ENCODE assay signal across 14 mouse cellular contexts in genomic region chr7:133177179-133177575, GRCm38 (mm10). TPM values are rescaled to one million over a fixed set of nuclear protein-coding genes. Genes with fewer than 3 reads are reported as not detected.
A peak's percentile ranks its signal among the peaks of the same experiment; 100 is the strongest.
DNase-seq lines count a peak whose midpoint lies in the region; ATAC-seq and TF ChIP-seq lines count a peak whose summit lies in the region.
"Had no signal": no experiment of that assay in that cellular context is flagged by ENCODE, and none has a peak within 500 bp of the region (broad histone marks: within the 10 kb centered on the region; RNA-seq: fewer than 3 reads in every experiment).

No protein-coding gene starts in this region.

- H3ac ChIP-seq in myocyte (ENCODE audit: control insufficient read depth, insufficient read length), result no peak overlapping the region

- no peaks in the 10 kb centered on the region for H3K36me3 ChIP-seq in embryonic facial prominence, embryonic 13.5 days
- no peaks in the 10 kb centered on the region for H3K36me3 ChIP-seq in embryonic facial prominence, embryonic 10.5 days (replicated peaks)
- H3K36me3 ChIP-seq in intestine, embryonic 16.5 days (ENCODE audit: control insufficient read depth, insufficient read depth, low read length), result no peaks in the 10 kb centered on the region
- no peaks in the 10 kb centered on the region for H3K36me3 ChIP-seq in intestine, postnatal 0 days (ENCODE audit: control insufficient read depth, insufficient read depth)
- H3K36me3 ChIP-seq in myocyte (ENCODE audit: control insufficient read depth, insufficient read depth), result no peaks in the 10 kb centered on the region
- H3K36me3 ChIP-seq in hindbrain, postnatal 0 days (ENCODE audit: insufficient read depth, low read length), result no peaks in the 10 kb centered on the region
- H3K36me3 ChIP-seq: embryonic facial prominence, embryonic 12.5 days; hindbrain, embryonic 13.5 days had no signal

- H3K4me1 ChIP-seq in embryonic facial prominence, embryonic 13.5 days, result peaks cover 15% of the 10 kb centered on the region
- H3K4me1 ChIP-seq in embryonic facial prominence, embryonic 10.5 days, result 0 out of 2 replicates have a peak, but pooled peaks cover 7% of the 10 kb centered on the region
- H3K4me1 ChIP-seq in intestine, embryonic 16.5 days (ENCODE audit: control insufficient read depth, insufficient read depth, low read length), result no peaks in the 10 kb centered on the region
- H3K4me1 ChIP-seq in intestine, postnatal 0 days (replicated peaks; ENCODE audit: control insufficient read depth, insufficient read depth, low read length), result no peaks in the 10 kb centered on the region
- no peaks in the 10 kb centered on the region for H3K4me1 ChIP-seq in hindbrain, postnatal 0 days (ENCODE audit: insufficient read depth, low read length)
- H3K4me1 ChIP-seq: forebrain, embryonic 13.5 days had no signal

- no peaks in the 10 kb centered on the region for H3K27me3 ChIP-seq in embryonic facial prominence, embryonic 13.5 days
- no peaks in the 10 kb centered on the region for H3K27me3 ChIP-seq in embryonic facial prominence, embryonic 10.5 days (replicated peaks; ENCODE audit: low read depth, poor library complexity, severe bottlenecking)
- no peaks in the 10 kb centered on the region for H3K27me3 ChIP-seq in intestine, embryonic 16.5 days (replicated peaks; ENCODE audit: control insufficient read depth, insufficient read depth, low read length)
- H3K27me3 ChIP-seq in intestine, postnatal 0 days (replicated peaks; ENCODE audit: control insufficient read depth, insufficient read depth, low read length), result no peaks in the 10 kb centered on the region
- H3K27me3 ChIP-seq in myocyte (ENCODE audit: control insufficient read depth, insufficient read depth, insufficient read length), result no peaks in the 10 kb centered on the region
- no peaks in the 10 kb centered on the region for H3K27me3 ChIP-seq in hindbrain, postnatal 0 days (ENCODE audit: insufficient read depth, low read length)
- H3K27me3 ChIP-seq: embryonic facial prominence, embryonic 12.5 days; forebrain, embryonic 13.5 days; hindbrain, embryonic 13.5 days had no signal

- no peak for TF ChIP-seq CTCF in intestine, postnatal 0 days (IDR thresholded peaks at IDR 0.05; ENCODE audit: low read depth)
- no peak for TF ChIP-seq CTCF in hindbrain, postnatal 0 days (IDR thresholded peaks at IDR 0.05; ENCODE audit: low read depth)

- no peaks in the 10 kb centered on the region for H3K79me2 ChIP-seq in myocyte (ENCODE audit: control insufficient read depth, insufficient read depth)

- peak overlapping the region; percentile 71; the same call in 1 of the 2 replicates for H3K27ac ChIP-seq in embryonic facial prominence, embryonic 13.5 days
- no peak overlapping the region for H3K27ac ChIP-seq in embryonic facial prominence, embryonic 10.5 days (replicated peaks)
- H3K27ac ChIP-seq in intestine, embryonic 16.5 days (ENCODE audit: low read length), result peak overlapping the region; percentile 49; the same call in 1 of the 2 replicates
- no peak overlapping the region for H3K27ac ChIP-seq in intestine, postnatal 0 days (ENCODE audit: low read depth, low read length)
- no peak overlapping the region; the same call in 1 of the 2 replicates for H3K27ac ChIP-seq in hindbrain, postnatal 0 days
- H3K27ac ChIP-seq: embryonic facial prominence, embryonic 12.5 days; forebrain, embryonic 13.5 days; hindbrain, embryonic 13.5 days had no signal

- no peak overlapping the region for H3K4me3 ChIP-seq in embryonic facial prominence, embryonic 13.5 days
- no peak overlapping the region for H3K4me3 ChIP-seq in embryonic facial prominence, embryonic 10.5 days
- H3K4me3 ChIP-seq in intestine, embryonic 16.5 days (ENCODE audit: low read length), result no peak overlapping the region
- no peak overlapping the region for H3K4me3 ChIP-seq in intestine, postnatal 0 days (ENCODE audit: low read depth, low read length)
- H3K4me3 ChIP-seq in myocyte, result no peak overlapping the region
- H3K4me3 ChIP-seq in hindbrain, postnatal 0 days (ENCODE audit: low read length), result no peak overlapping the region
- H3K4me3 ChIP-seq: embryonic facial prominence, embryonic 12.5 days; forebrain, embryonic 13.5 days; hindbrain, embryonic 13.5 days had no signal

- H3K9ac ChIP-seq in embryonic facial prominence, embryonic 13.5 days, result no peak overlapping the region
- H3K9ac ChIP-seq in intestine, embryonic 16.5 days (ENCODE audit: low read depth, low read length), result no peak overlapping the region
- H3K9ac ChIP-seq in intestine, postnatal 0 days (ENCODE audit: low read depth, low read length), result no peak overlapping the region
- no peak overlapping the region for H3K9ac ChIP-seq in hindbrain, postnatal 0 days (replicated peaks; ENCODE audit: low read length)
- H3K9ac ChIP-seq: embryonic facial prominence, embryonic 12.5 days; forebrain, embryonic 13.5 days; hindbrain, embryonic 13.5 days had no signal

- no peak for TF ChIP-seq POLR2A in myocyte (IDR thresholded peaks at IDR 0.05; ENCODE audit: insufficient read length, low read depth)

- ATAC-seq in embryonic facial prominence, embryonic 13.5 days (ENCODE audit: insufficient number of reproducible peaks, insufficient read depth, low FRiP score, low TSS enrichment, low read depth), result no peak
- peak; percentile 26; the same call in 1 of the 2 replicates for ATAC-seq in intestine, embryonic 16.5 days
- ATAC-seq in intestine, postnatal 0 days, result no peak
- ATAC-seq in hindbrain, postnatal 0 days, result no peak
- ATAC-seq: forebrain, embryonic 13.5 days had no signal

- WGBS in embryonic facial prominence, embryonic 13.5 days, result 70% methylated on average over 4 of the region's 4 CpGs
- 85% methylated on average over 4 of the region's 4 CpGs for WGBS in embryonic facial prominence, embryonic 10.5 days
- WGBS in intestine, embryonic 16.5 days, result 63% methylated on average over 4 of the region's 4 CpGs
- WGBS in intestine, postnatal 0 days, result 68% methylated on average over 4 of the region's 4 CpGs
- WGBS in hindbrain, postnatal 0 days, result 52% methylated on average over 4 of the region's 4 CpGs

- H3K4me2 ChIP-seq in embryonic facial prominence, embryonic 13.5 days, result no peak overlapping the region
- no peak overlapping the region for H3K4me2 ChIP-seq in intestine, embryonic 16.5 days (ENCODE audit: low read depth, low read length)
- H3K4me2 ChIP-seq in intestine, postnatal 0 days (replicated peaks; ENCODE audit: low read depth), result no peak overlapping the region
- H3K4me2 ChIP-seq in myocyte (ENCODE audit: low read depth), result peak overlapping the region; percentile 10
- H3K4me2 ChIP-seq in hindbrain, postnatal 0 days (ENCODE audit: low read depth, low read length), result no peak overlapping the region
- H3K4me2 ChIP-seq: embryonic facial prominence, embryonic 12.5 days; forebrain, embryonic 13.5 days; hindbrain, embryonic 13.5 days had no signal

- no peaks in the 10 kb centered on the region for H3K9me3 ChIP-seq in embryonic facial prominence, embryonic 13.5 days
- no peaks in the 10 kb centered on the region for H3K9me3 ChIP-seq in embryonic facial prominence, embryonic 10.5 days
- no peaks in the 10 kb centered on the region for H3K9me3 ChIP-seq in intestine, embryonic 16.5 days (ENCODE audit: control insufficient read depth, low read length)
- H3K9me3 ChIP-seq in intestine, postnatal 0 days (ENCODE audit: control insufficient read depth), result no peaks in the 10 kb centered on the region
- H3K9me3 ChIP-seq in hindbrain, postnatal 0 days (ENCODE audit: low read length), result no peaks in the 10 kb centered on the region
- H3K9me3 ChIP-seq: embryonic facial prominence, embryonic 12.5 days; forebrain, embryonic 13.5 days had no signal

- no peak for DNase-seq in embryonic facial prominence, embryonic 10.5 days (ENCODE audit: low spot score)
- peak; percentile 5 for DNase-seq in lung, postnatal 14 days
- DNase-seq in lung, postnatal 10 days, result no peak
- DNase-seq in hindbrain, postnatal 0 days (ENCODE audit: low spot score), result no peak
- DNase-seq: layer of hippocampus, postnatal 36 days; right cerebral cortex, postnatal 25 days; thymus, postnatal 14 days had no signal

TF ChIP-seq in myocyte, 11 proteins besides CTCF, POLR2A, EP300 and RAD21:
- no peak for TF ChIP-seq TCF3 (IDR thresholded peaks at IDR 0.05; ENCODE audit: insufficient read length, low read depth)
- TF ChIP-seq TCF12 (IDR thresholded peaks at IDR 0.05; ENCODE audit: insufficient read depth, poor library complexity, severe bottlenecking), result no peak
- TF ChIP-seq MYOD1 (IDR thresholded peaks at IDR 0.05; ENCODE audit: control insufficient read depth in 1 of 3, insufficient read length in 2 of 3, low read depth in 2 of 3), result no peak
- TF ChIP-seq CEBPB (IDR thresholded peaks at IDR 0.05; ENCODE audit: insufficient read depth, poor library complexity, severe bottlenecking), result no peak
- no peak for TF ChIP-seq MYOG (IDR thresholded peaks at IDR 0.05; ENCODE audit: control insufficient read depth in 1 of 3, insufficient read depth in 1 of 3, insufficient read length in 2 of 3, low read depth in 2 of 3)
- TF ChIP-seq E2F4 (IDR thresholded peaks at IDR 0.05; ENCODE audit: insufficient read depth), result no peak
- TF ChIP-seq MAX (IDR thresholded peaks at IDR 0.05; ENCODE audit: low read depth), result no peak
- TF ChIP-seq USF1 (IDR thresholded peaks at IDR 0.05; ENCODE audit: low read depth), result no peak
- TF ChIP-seq POLR2AphosphoS2 (IDR thresholded peaks at IDR 0.05; ENCODE audit: insufficient read length, low read depth), result no peak

RNA-seq across cellular contexts. Expression of gene Ctbp2, which starts 53.0 kb away (rescaled TPM):
- 93.4 and 107 TPM in 2 replicates for polyA plus RNA-seq in embryonic facial prominence, embryonic 13.5 days (2015; fragmentation: Nextera tagmentation; extraction: Ambion mirVana)
- 117 and 121 TPM in 2 replicates for polyA plus RNA-seq in embryonic facial prominence, embryonic 10.5 days (2016; fragmentation: Nextera tagmentation; extraction: Ambion mirVana)
- polyA plus RNA-seq in intestine, embryonic 16.5 days (2015; fragmentation: Nextera tagmentation; extraction: Ambion mirVana), result 78.3 and 80.2 TPM in 2 replicates
- polyA plus RNA-seq in intestine, postnatal 0 days (2015; fragmentation: Nextera tagmentation; extraction: Ambion mirVana), result 42.2 and 42.6 TPM in 2 replicates
- polyA plus RNA-seq in myocyte (2012; fragmentation: generic; extraction: Trizol), result 22.4 TPM
- total RNA-seq in hindbrain, postnatal 0 days (2014; rRNA removed), result 89.0 and 105 TPM in 2 replicates
- polyA plus RNA-seq in hindbrain, postnatal 0 days (2015; fragmentation: Nextera tagmentation; extraction: Ambion mirVana), result 39.6 and 40.6 TPM in 2 replicates

RNA-seq across cellular contexts. Expression of gene Fgfr2, which starts 54.0 kb away (rescaled TPM):
- 174 and 195 TPM in 2 replicates for polyA plus RNA-seq in embryonic facial prominence, embryonic 13.5 days (2015; fragmentation: Nextera tagmentation; extraction: Ambion mirVana)
- 74.3 and 77.5 TPM in 2 replicates for polyA plus RNA-seq in embryonic facial prominence, embryonic 10.5 days (2016; fragmentation: Nextera tagmentation; extraction: Ambion mirVana)
- polyA plus RNA-seq in intestine, embryonic 16.5 days (2015; fragmentation: Nextera tagmentation; extraction: Ambion mirVana), result 47.3 and 47.6 TPM in 2 replicates
- 29.5 and 29.8 TPM in 2 replicates for polyA plus RNA-seq in intestine, postnatal 0 days (2015; fragmentation: Nextera tagmentation; extraction: Ambion mirVana)
- polyA plus RNA-seq in myocyte (2012; fragmentation: generic; extraction: Trizol), result 0.17 TPM
- 33.2 and 49.0 TPM in 2 replicates for total RNA-seq in hindbrain, postnatal 0 days (2014; rRNA removed)
- polyA plus RNA-seq in hindbrain, postnatal 0 days (2015; fragmentation: Nextera tagmentation; extraction: Ambion mirVana), result 17.3 and 17.5 TPM in 2 replicates

Comparison
In these comparisons a context has a peak if more than half of its experiments do, and no peak if none do; other contexts are left out.
1. H3K27ac ChIP-seq: peak in embryonic facial prominence, embryonic 13.5 days (single experiment) and intestine, embryonic 16.5 days (single experiment); none in embryonic facial prominence, embryonic 10.5 days (single experiment), intestine, postnatal 0 days (single experiment) and hindbrain, postnatal 0 days (single experiment).
2. RNA of gene Fgfr2, which starts 54.0 kb away (polyA plus RNA-seq): 174 to 195 TPM in embryonic facial prominence, embryonic 13.5 days, 74.3 to 77.5 TPM in embryonic facial prominence, embryonic 10.5 days, 47.3 to 47.6 TPM in intestine, embryonic 16.5 days, 29.5 to 29.8 TPM in intestine, postnatal 0 days and 17.3 to 17.5 TPM in hindbrain, postnatal 0 days; 0.17 TPM in myocyte (single experiment); every median in the first group is over 10 times any median in the second.